13 mouse cellular contexts compared by ENCODE assay signal in the genomic region with DNA sequence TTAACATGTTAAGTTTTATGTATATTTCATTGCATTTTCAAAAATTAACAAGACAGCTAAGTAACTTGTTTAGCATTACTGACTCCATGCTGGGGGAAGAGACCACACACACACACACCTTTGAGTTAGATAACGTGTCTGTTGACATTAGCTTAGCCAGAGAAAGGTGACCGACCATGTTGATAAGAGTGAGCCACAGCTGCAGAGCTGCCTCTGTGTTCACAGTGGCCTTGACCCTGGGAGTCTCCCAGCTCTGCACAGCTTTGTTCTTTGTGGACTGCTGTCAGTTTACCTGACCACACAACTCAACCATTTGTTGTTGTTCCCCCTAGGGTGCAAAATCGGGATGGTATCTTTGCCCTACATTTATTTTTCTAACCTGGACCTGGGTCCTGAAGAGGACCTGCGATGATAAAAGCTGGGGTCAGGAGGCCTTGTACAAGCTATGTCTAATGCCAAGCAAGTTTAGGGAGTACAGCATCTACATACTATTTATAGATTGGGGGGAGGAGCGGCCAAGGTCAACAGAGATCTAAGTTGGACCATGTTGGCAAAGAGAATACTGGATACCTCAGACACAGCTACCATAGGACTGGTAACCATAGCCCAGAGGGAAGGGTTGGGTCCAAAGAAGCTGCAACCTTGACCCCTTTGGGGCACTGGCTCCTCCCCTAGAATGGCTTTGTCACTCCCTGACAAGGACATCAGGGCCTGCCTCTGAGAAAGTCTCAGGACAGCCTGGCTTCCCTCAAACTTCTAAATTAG. TPM values are rescaled to one million over a fixed set of nuclear protein-coding genes. Genes with fewer than 3 reads are reported as not detected.
DNase-seq lines count a peak whose midpoint lies in the region; ATAC-seq and TF ChIP-seq lines count a peak whose summit lies in the region.
"Had no signal": no experiment of that assay in that cellular context is flagged by ENCODE, and none has a peak within 500 bp of the region (broad histone marks: within the 10 kb centered on the region; RNA-seq: fewer than 3 reads in every experiment).

No protein-coding gene starts in this region.

- DNase-seq in heart, adult 2 months = peak in 1 of 2 experiments; percentile 29
- no peak for DNase-seq in heart, postnatal 4 days
- no peak for DNase-seq in liver, embryonic 13.5 days
- DNase-seq in kidney, postnatal 36 days = no peak
- DNase-seq in urinary bladder, postnatal 36 days (ENCODE audit: low spot score in 2 of 2) = no peak
- DNase-seq in spleen, adult 18-20 months = no peak
- DNase-seq: gastrocnemius, postnatal 36 days; lung, embryonic 14.5 days; right cerebral cortex, postnatal 4 days had no signal

- no peaks in the 10 kb centered on the region for H3K79me2 ChIP-seq in heart, adult 2 months (replicated peaks; ENCODE audit: control insufficient read depth, insufficient read depth, low read length)

- no peak for TF ChIP-seq CTCF in heart, adult 2 months (IDR thresholded peaks at IDR 0.05)

- WGBS in heart, adult 2 months = 38% methylated on average over 5 of the region's 5 CpGs
- 40% methylated on average over 5 of the region's 5 CpGs for WGBS in heart, embryonic 11.5 days (ENCODE audit: insufficient replicate concordance)
- WGBS in liver, embryonic 13.5 days (ENCODE audit: insufficient replicate concordance) = 44% methylated on average over 5 of the region's 5 CpGs

- H3K4me3 ChIP-seq in heart, adult 2 months = no peak overlapping the region
- H3K4me3 ChIP-seq in heart, embryonic 11.5 days (ENCODE audit: low read depth, low read length) = no peak overlapping the region
- H3K4me3 ChIP-seq in liver, embryonic 13.5 days (replicated peaks) = no peak overlapping the region
- H3K4me3 ChIP-seq: forebrain, embryonic 12.5 days; kidney, embryonic 15.5 days had no signal

- H3K36me3 ChIP-seq in heart, adult 2 months (ENCODE audit: control insufficient read depth, insufficient read depth, low read length) = peaks cover 3% of the 10 kb centered on the region
- H3K36me3 ChIP-seq in heart, embryonic 11.5 days (ENCODE audit: control insufficient read depth, insufficient read depth, low read length) = peaks cover 5% of the 10 kb centered on the region; the same call in 1 of the 2 replicates
- H3K36me3 ChIP-seq in liver, embryonic 13.5 days = peaks cover 35% of the 10 kb centered on the region

- H3K27me3 ChIP-seq in heart, adult 2 months (ENCODE audit: control insufficient read depth, insufficient read depth, low read length) = no peaks in the 10 kb centered on the region
- H3K27me3 ChIP-seq in heart, embryonic 11.5 days (ENCODE audit: control insufficient read depth, insufficient read depth, low read length) = no peaks in the 10 kb centered on the region
- H3K27me3 ChIP-seq in liver, embryonic 13.5 days = no peaks in the 10 kb centered on the region
- H3K27me3 ChIP-seq: forebrain, embryonic 12.5 days; kidney, embryonic 15.5 days had no signal

- ATAC-seq in heart, embryonic 11.5 days (replicated peaks; ENCODE audit: insufficient number of reproducible peaks, low FRiP score, low TSS enrichment) = no peak
- ATAC-seq in liver, embryonic 13.5 days (ENCODE audit: low read depth) = peak; percentile 67
- ATAC-seq: hindbrain, postnatal 0 days had no signal

- intact Hi-C loops in heart, adult 2 months (cut with DNase I) = no loop called here

- no peak for TF ChIP-seq EP300 in heart, adult 2 months (IDR thresholded peaks at IDR 0.05; ENCODE audit: insufficient read depth, low read depth, low read length)

- no peak for TF ChIP-seq POLR2A in heart, adult 2 months (IDR thresholded peaks at IDR 0.05; ENCODE audit: insufficient read depth, low read depth, low read length)

- no peaks in the 10 kb centered on the region for H3K9me3 ChIP-seq in heart, embryonic 11.5 days (replicated peaks; ENCODE audit: control insufficient read depth, low read length)
- no peaks in the 10 kb centered on the region for H3K9me3 ChIP-seq in liver, embryonic 13.5 days (replicated peaks)
- H3K9me3 ChIP-seq: forebrain, embryonic 12.5 days; kidney, embryonic 15.5 days had no signal

- H3K9ac ChIP-seq in heart, adult 2 months (ENCODE audit: low read depth, low read length) = no peak overlapping the region
- H3K9ac ChIP-seq in heart, embryonic 11.5 days (ENCODE audit: low read depth, low read length) = no peak overlapping the region
- no peak overlapping the region for H3K9ac ChIP-seq in liver, embryonic 13.5 days
- H3K9ac ChIP-seq: forebrain, embryonic 12.5 days; kidney, embryonic 15.5 days; lung, embryonic 14.5 days had no signal

- H3K4me1 ChIP-seq in heart, adult 2 months (ENCODE audit: control insufficient read depth, insufficient read depth, low read length) = peaks cover 5% of the 10 kb centered on the region
- H3K4me1 ChIP-seq in heart, embryonic 11.5 days (ENCODE audit: control insufficient read depth, insufficient read depth, low read length) = peaks cover 18% of the 10 kb centered on the region
- peaks cover 43% of the 10 kb centered on the region for H3K4me1 ChIP-seq in liver, embryonic 13.5 days (replicated peaks)

- H3K4me2 ChIP-seq in heart, embryonic 11.5 days = peak overlapping the region; percentile 2
- H3K4me2 ChIP-seq in liver, embryonic 13.5 days = peak overlapping the region; percentile 20; the same call in 1 of the 2 replicates
- H3K4me2 ChIP-seq: forebrain, embryonic 12.5 days; kidney, embryonic 15.5 days; lung, embryonic 14.5 days had no signal

- peak overlapping the region; percentile 62 for H3K27ac ChIP-seq in heart, adult 2 months
- H3K27ac ChIP-seq in heart, embryonic 11.5 days (ENCODE audit: low read depth, low read length) = peak overlapping the region; percentile 57
- H3K27ac ChIP-seq in liver, embryonic 13.5 days = peak overlapping the region; percentile 56
- H3K27ac ChIP-seq: forebrain, embryonic 12.5 days; hindbrain, postnatal 0 days; kidney, embryonic 15.5 days had no signal

RNA-seq across cellular contexts. Expression of gene Polr1a, which starts 3.0 kb away (rescaled TPM):
- total RNA-seq in heart, adult 2 months (2021) = 10 to 100 TPM; 41.6 to 46.2 TPM
- polyA plus RNA-seq in heart, adult 2 months (2012; rRNA removed) = 16.1 and 21.7 TPM in 2 replicates
- 10 to 100 TPM; 32.3 to 35.7 TPM for total RNA-seq in heart, postnatal 4 days (2021)
- polyA plus RNA-seq in heart, embryonic 11.5 days (2014; fragmentation: Nextera tagmentation; extraction: Ambion mirVana) = 21.4 and 24.2 TPM in 2 replicates
- 18.8 and 22.0 TPM in 2 replicates for polyA plus RNA-seq in liver, embryonic 13.5 days (2015; fragmentation: Nextera tagmentation; extraction: Ambion mirVana)

RNA-seq across cellular contexts. Expression of gene Ptcd3, which starts 3.3 kb away (rescaled TPM):
- 100 to 1,000 TPM; 112 to 118 TPM for total RNA-seq in heart, adult 2 months (2021)
- polyA plus RNA-seq in heart, adult 2 months (2012; rRNA removed) = 41.9 and 79.8 TPM in 2 replicates
- 100 to 1,000 TPM; 113 to 116 TPM for total RNA-seq in heart, postnatal 4 days (2021)
- 117 and 121 TPM in 2 replicates for polyA plus RNA-seq in heart, embryonic 11.5 days (2014; fragmentation: Nextera tagmentation; extraction: Ambion mirVana)
- polyA plus RNA-seq in liver, embryonic 13.5 days (2015; fragmentation: Nextera tagmentation; extraction: Ambion mirVana) = 75.4 and 89.5 TPM in 2 replicates
